Mouse (Mus musculus) bone marrow, adult 2 months (tissue): ENCODE data around the gene Lamb1.

Experiments used
- CTCF ChIP-seq: fragments of 200-500 bp; IDR thresholded peaks from 2 replicates; pipeline ENCODE4 v1.5.1; 2011; ENCODE audit warnings: low read length, control low read depth; ENCODE audit not compliant: control insufficient read depth, insufficient read depth
- POLR2A ChIP-seq: fragments of 200-500 bp; IDR thresholded peaks from 2 replicates; pipeline ENCODE4 v1.6.1; 2011; ENCODE audit warnings: low read depth, mild to moderate bottlenecking, control low read depth, low read length, borderline replicate concordance; ENCODE audit not compliant: control insufficient read depth

GRCm38 (mm10) chr12:31248681-31249080, 16.4 kb upstream of the Lamb1 start:
- no peak for TF ChIP-seq POLR2A
- TF ChIP-seq CTCF: no peak
